Mouse (Mus musculus) intestine, embryonic 16.5 days (tissue): ENCODE results near the gene Sectm1b. TPM values are rescaled to one million over a fixed set of nuclear protein-coding genes. Genes with fewer than 3 reads are reported as not detected.
"Not testable (repeated sequence)": the region's sequence is repeated elsewhere in the genome, so short reads cannot be mapped to it uniquely, and the experiment has no call there.

Experiments used
- ATAC-seq: fragments of 200-750 bp; cut with Nextera tagmentation; 2 replicates; pipeline ENCODE4 v1.8.0; 2017; ENCODE audit warnings: moderate TSS enrichment, moderate library complexity
- H3K27ac ChIP-seq: fragments of 300-500 bp; sonication (generic); 2 replicates; pipeline ENCODE4 v1.5.1; 2014; ENCODE audit warnings: mild to moderate bottlenecking, low read length
- H3K27me3 ChIP-seq: fragments of 300-500 bp; sonication (generic); replicated peaks from 2 replicates; pipeline ENCODE4 v1.6.1; 2014; ENCODE audit warnings: low read length, control low read depth, mixed read lengths; ENCODE audit not compliant: control insufficient read depth, insufficient read depth
- H3K36me3 ChIP-seq: fragments of 300-500 bp; sonication (generic); 2 replicates; pipeline ENCODE4 v1.6.1; 2014; ENCODE audit warnings: low read length, control low read depth; ENCODE audit not compliant: control insufficient read depth, insufficient read depth
- H3K4me1 ChIP-seq: fragments of 300-500 bp; sonication (generic); 2 replicates; pipeline ENCODE4 v1.6.1; 2014; ENCODE audit warnings: low read length, control low read depth, mixed read lengths; ENCODE audit not compliant: control insufficient read depth, insufficient read depth
- H3K4me2 ChIP-seq: fragments of 300-500 bp; sonication (generic); 2 replicates; pipeline ENCODE4 v1.6.1; 2014; ENCODE audit warnings: low read depth, low read length, control low read depth
- H3K4me3 ChIP-seq: fragments of 300-500 bp; sonication (generic); 2 replicates; pipeline ENCODE4 v1.5.1; 2014; ENCODE audit warnings: mild to moderate bottlenecking, low read length
- H3K9ac ChIP-seq: fragments of 300-500 bp; sonication (generic); 2 replicates; pipeline ENCODE4 v1.6.1; 2014; ENCODE audit warnings: low read depth, low read length
- H3K9me3 ChIP-seq: fragments of 300-500 bp; sonication (generic); 2 replicates; pipeline ENCODE4 v1.6.1; 2016; ENCODE audit warnings: low read length, control low read depth; ENCODE audit not compliant: control insufficient read depth
- WGBS: fragments of 180-500 bp; shearing (Covaris S2); extraction: QIAGEN DNeasy Blood & Tissue Kit; methylation state at CpG from one replicate; pipeline ENCODE4 v1.1.7; 2014; 5-methylcytosine and 5-hydroxymethylcytosine counted together
- polyA plus RNA-seq: library from polyadenylated mRNA; unstranded; fragments of >200 nt; fragmentation: Nextera tagmentation; extraction: Ambion mirVana; gene quantifications from 2 replicates; pipeline ENCODE4 v1.2.1, GENCODE M21; 2015

The Sectm1b gene
- polyA plus RNA-seq, 1 experiment from 2014 or later: 0.93 TPM

DNA sequence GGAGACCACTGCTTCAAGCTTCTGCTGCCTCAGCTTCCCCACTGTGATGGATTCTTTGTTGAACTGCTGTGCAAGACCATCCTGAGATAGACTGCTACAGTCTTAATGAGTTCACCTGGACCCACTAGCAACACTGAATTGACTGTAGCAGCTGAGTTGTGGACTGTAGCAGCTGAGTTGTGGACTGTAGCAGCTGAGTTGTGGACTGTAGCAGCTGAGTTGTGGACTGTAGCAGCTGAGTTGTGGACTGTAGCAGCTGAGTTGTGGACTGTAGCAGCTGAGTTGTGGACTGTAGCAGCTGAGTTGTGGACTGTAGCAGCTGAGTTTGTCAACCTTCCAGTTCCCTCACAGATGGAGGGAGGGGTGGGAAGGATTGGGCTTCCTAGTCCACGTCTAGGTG lies 20.3 kb downstream of the Sectm1b start:
- not testable (repeated sequence) for H3K4me2 ChIP-seq, H3K4me3 ChIP-seq, ATAC-seq, H3K27ac ChIP-seq, H3K4me1 ChIP-seq, H3K27me3 ChIP-seq, H3K9me3 ChIP-seq, H3K36me3 ChIP-seq, H3K9ac ChIP-seq
- WGBS: 37% methylated on average over 1 of the region's 1 CpGs

DNA sequence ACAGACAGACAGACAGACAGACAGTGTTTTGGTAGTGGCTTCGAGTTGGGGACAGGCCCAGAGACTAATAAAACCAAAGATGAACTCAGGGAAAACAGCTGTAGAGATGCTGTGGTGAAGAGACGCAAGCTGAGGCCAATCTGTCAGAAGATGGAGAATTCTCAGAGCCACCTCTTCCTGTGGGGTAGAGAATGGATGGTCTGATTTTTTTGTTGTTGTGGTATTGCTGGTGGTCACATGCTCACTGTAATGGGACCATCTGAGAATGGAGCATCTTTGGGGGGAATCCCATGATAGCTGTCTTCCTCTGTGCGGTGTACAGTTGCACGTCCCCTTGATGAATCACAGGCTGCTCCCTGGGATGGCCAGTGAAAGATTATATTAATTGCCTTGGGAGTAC lies 20.9 kb downstream of the Sectm1b start:
- Histone ChIP-seq H3K4me3 (no peak overlapping the region), H3K36me3 (no peaks in the 10 kb centered on the region), H3K9me3 (no peaks in the 10 kb centered on the region), H3K4me1 (no peaks in the 10 kb centered on the region), H3K27me3 (no peaks in the 10 kb centered on the region), H3K4me2 (no peak overlapping the region), H3K9ac (no peak overlapping the region), H3K27ac (no peak overlapping the region)
- WGBS: 65% methylated on average over 4 of the region's 4 CpGs
- ATAC-seq: no peak

DNA sequence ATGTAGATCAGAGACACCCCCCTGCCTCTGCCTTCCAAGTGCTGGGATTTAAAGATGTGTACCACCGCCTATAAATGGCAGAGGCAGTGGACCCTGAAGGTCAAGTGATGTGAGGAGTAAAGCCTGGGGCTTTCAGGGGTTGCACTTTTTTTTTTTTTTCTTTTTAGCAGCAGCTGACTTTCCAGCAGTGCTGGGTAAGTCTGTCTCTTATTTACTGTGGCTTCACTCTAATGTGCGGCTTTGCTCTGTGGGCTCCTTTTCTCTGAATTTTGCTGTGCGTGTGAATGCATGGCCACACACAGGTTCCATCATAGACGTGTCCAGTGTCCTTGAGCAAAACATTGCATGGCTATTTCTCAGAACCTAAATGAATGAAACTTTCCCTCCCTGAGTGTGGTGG lies 21.7 kb downstream of the Sectm1b start:
- no peak overlapping the region for H3K9ac ChIP-seq
- H3K4me2 ChIP-seq: no peak overlapping the region
- 74% methylated on average over 4 of the region's 4 CpGs for WGBS
- no peaks in the 10 kb centered on the region for H3K27me3 ChIP-seq
- H3K4me3 ChIP-seq: no peak overlapping the region
- H3K36me3 ChIP-seq: no peaks in the 10 kb centered on the region
- H3K4me1 ChIP-seq: no peaks in the 10 kb centered on the region
- no peaks in the 10 kb centered on the region for H3K9me3 ChIP-seq
- ATAC-seq: no peak
- H3K27ac ChIP-seq: no peak overlapping the region

DNA sequence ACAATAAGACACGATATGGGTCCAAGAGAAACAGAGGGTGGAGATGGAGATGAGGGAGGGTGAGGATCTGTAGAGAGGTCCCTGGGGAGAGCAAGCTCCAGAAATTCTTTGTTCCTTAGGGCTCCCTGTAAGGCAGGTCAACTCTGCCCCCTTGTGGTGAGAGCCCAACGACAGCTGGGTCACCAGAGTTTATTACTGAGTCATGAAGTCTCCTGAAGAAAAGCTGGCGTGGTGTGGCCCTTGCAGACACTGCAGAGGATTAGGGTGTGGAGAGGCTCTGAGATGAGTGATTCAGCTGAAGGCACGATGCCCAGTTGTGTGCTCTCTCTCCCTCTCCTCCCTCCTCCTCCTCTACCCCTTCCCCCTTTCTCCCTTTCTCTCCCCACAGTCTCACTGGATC lies 22.2 kb downstream of the Sectm1b start:
- Histone ChIP-seq H3K4me1 (no peaks in the 10 kb centered on the region), H3K36me3 (no peaks in the 10 kb centered on the region), H3K4me2 (no peak overlapping the region), H3K9ac (no peak overlapping the region), H3K27me3 (no peaks in the 10 kb centered on the region), H3K4me3 (no peak overlapping the region), H3K9me3 (no peaks in the 10 kb centered on the region), H3K27ac (no peak overlapping the region)
- 4% methylated on average over 4 of the region's 4 CpGs for WGBS
- peak; percentile 67 for ATAC-seq

DNA sequence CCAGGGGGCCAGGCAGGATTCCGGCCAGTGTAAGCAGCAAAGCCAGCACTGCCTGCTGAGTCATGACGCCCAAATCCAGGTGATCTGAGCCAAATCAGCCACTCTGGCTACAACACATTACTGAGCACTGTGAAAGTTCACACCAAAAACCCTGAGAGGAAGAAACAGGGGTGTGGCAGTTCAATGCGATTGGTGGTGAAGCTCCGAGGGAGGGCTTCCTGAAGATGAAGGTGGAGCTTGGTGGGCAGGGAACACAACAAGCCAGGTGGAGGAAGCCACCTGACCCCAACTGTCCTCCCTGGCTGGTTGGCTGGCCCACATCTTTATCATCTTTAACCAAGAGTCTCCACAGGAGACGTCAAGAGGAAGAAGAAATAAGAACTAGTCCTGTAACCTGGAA lies 24.1 kb downstream of the Sectm1b start, which contains the start of gene Cd7:
Gene Cd7, minus strand, starts transcription at position 117 of the 400 bp plus-strand sequence.
- WGBS: 67% methylated on average over 5 of the region's 5 CpGs
- Histone ChIP-seq H3K9ac (no peak within 1 kb of the TSS), H3K4me1 (no peaks in the 10 kb centered on the region), H3K27me3 (no peaks in the 10 kb centered on the region), H3K4me2 (no peak within 1 kb of the TSS), H3K9me3 (no peaks in the 10 kb centered on the region), H3K36me3 (no peaks in the 10 kb centered on the region), H3K27ac (no peak within 1 kb of the TSS), H3K4me3 (no peak within 1 kb of the TSS)
- no peak for ATAC-seq

DNA sequence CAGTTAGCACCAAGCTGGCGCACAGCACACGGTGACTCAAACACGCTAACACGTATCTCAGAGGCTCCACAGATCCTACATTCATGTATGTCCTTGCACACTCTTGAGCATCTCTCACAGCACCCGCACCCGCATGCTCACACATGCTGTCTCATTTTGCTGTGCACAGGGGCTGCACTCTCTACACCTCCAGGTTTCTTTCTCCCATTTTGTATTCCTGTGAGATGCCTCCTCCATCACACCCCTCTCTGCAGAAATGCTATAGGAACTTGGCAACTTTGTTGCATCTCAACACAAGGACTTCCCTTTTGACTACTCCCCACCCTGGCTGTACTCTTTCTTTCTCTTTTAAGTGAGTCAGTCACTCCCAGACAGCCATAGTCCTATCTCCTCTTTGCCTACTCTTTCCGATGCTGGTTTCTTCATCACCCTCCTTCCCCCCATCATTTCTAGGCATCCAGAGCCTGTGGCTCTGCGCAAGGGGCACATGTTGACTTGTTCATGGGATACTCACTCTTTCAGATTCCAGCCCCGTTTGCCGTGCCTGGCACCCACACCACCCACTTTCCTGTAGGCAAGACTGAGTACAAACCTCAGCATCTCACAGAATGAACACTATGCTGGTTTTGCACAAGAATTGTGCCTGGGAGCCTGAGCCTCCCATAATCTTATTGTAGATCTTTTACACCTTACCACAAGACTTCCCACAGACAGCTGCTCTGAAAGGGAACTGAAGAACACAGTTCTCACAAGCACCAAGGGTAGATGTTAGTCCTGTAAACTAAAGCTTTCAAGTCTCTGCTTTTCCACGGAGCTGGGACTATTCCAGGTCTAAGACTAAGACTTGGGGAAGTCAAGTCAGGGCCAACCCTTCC lies 24.8 kb downstream of the Sectm1b start:
- Histone ChIP-seq H3K27ac (no peak overlapping the region), H3K4me1 (no peaks in the 10 kb centered on the region), H3K9me3 (no peaks in the 10 kb centered on the region), H3K36me3 (no peaks in the 10 kb centered on the region), H3K4me2 (no peak overlapping the region), H3K27me3 (no peaks in the 10 kb centered on the region), H3K9ac (no peak overlapping the region), H3K4me3 (no peak overlapping the region)
- WGBS: 87% methylated on average over 11 of the region's 11 CpGs
- no peak for ATAC-seq

DNA sequence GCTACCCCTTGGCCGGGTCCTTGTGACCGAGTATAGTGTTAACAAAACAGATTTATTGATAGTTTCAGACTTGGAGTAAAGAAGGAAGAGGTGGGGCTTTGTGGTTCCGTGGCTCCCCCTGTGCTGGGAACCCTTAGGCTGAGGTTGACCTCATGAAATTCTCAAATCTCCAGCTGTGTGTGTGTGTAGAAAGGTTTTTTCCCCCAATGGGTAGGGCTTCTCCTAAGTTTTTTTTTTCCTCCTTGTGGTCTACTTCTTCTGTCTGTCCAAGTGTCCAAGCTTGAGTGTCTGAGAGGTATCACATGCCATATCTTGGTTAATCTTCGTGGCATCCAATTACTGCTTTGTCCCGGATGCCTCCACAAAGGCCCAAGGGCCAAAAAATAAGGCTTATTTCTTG lies 30.3 kb downstream of the Sectm1b start:
- no peak overlapping the region for H3K4me3 ChIP-seq
- ATAC-seq: no peak
- no peaks in the 10 kb centered on the region for H3K36me3 ChIP-seq
- WGBS: 74% methylated on average over 5 of the region's 5 CpGs
- no peaks in the 10 kb centered on the region for H3K9me3 ChIP-seq
- H3K4me2 ChIP-seq: no peak overlapping the region
- no peaks in the 10 kb centered on the region for H3K4me1 ChIP-seq
- no peak overlapping the region for H3K9ac ChIP-seq
- no peak overlapping the region for H3K27ac ChIP-seq
- H3K27me3 ChIP-seq: no peaks in the 10 kb centered on the region

DNA sequence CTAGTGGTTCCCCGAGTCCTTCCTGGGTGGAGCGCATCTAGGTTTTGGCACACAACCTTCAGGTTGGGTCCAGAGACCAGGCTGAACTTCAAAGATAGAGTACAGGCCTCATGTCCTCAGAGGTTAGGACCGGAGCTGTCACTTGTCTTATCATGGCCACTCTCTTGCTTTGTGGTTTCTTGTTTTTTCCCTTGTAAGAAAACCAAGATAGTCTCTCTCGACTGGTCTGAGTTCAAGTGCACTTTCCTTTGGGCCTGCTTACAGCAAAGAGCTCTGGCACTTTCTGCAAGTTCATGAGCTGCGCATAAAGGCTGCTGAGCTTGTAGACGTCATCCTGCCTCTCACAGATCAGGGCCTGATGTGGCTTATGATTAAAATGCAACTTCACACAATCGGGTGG lies 36.1 kb downstream of the Sectm1b start:
- H3K4me3 ChIP-seq: no peak overlapping the region
- H3K36me3 ChIP-seq: no peaks in the 10 kb centered on the region
- no peaks in the 10 kb centered on the region for H3K27me3 ChIP-seq
- no peak overlapping the region for H3K27ac ChIP-seq
- no peaks in the 10 kb centered on the region for H3K4me1 ChIP-seq
- no peak overlapping the region for H3K4me2 ChIP-seq
- no peak for ATAC-seq
- no peak overlapping the region for H3K9ac ChIP-seq
- 84% methylated on average over 7 of the region's 7 CpGs for WGBS
- H3K9me3 ChIP-seq: no peaks in the 10 kb centered on the region

DNA sequence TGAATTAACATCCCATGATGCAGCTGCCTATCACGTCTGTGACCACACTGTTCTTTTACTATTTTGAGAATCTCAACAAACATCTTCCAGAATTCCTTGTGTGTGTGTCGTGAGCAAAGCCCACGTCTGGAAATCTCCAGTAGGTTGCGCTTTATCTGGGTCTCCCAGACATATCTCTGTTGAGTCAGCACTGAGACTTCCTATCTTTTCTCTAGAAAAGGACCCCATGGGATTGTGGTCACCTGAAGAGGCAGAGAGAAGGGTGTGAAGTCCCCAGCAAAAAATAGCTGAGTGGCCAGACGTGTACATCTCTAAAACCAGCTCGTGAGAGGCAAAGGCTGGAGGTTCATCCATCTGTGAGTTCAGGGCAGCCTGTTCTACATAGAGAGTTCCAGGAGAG lies 39.2 kb downstream of the Sectm1b start:
- WGBS: 63% methylated on average over 6 of the region's 6 CpGs
- Histone ChIP-seq H3K27me3 (no peaks in the 10 kb centered on the region), H3K27ac (no peak overlapping the region), H3K36me3 (no peaks in the 10 kb centered on the region), H3K9ac (no peak overlapping the region), H3K9me3 (no peaks in the 10 kb centered on the region), H3K4me2 (no peak overlapping the region), H3K4me1 (no peaks in the 10 kb centered on the region), H3K4me3 (no peak overlapping the region)
- ATAC-seq: no peak

DNA sequence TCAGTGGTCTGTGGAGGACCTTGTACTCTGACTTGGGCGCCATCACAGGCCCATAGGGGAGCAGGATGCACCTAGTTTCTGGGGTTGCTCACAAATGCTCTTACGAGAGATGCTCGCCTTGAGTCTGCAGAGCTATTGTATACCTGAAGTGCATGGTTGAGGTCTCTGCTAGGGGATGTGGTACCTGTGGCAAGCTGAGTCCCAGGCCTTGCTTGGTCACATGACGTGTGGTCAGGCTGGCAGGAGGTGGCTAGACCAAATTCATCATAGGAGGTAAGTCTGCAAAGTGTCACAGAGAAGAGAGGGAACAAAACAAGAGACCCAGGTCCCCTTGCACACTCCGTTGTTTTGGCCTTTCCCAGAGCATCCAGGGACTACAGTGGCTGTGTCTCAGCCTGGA lies 43.9 kb downstream of the Sectm1b start:
- Histone ChIP-seq H3K36me3 (no peaks in the 10 kb centered on the region), H3K9ac (no peak overlapping the region), H3K4me3 (no peak overlapping the region), H3K9me3 (no peaks in the 10 kb centered on the region), H3K27me3 (no peaks in the 10 kb centered on the region), H3K4me1 (peaks cover 7% of the 10 kb centered on the region), H3K27ac (no peak overlapping the region), H3K4me2 (no peak overlapping the region)
- ATAC-seq: no peak
- 84% methylated on average over 5 of the region's 5 CpGs for WGBS
